Mouse (Mus musculus): Measurements from ENCODE around the gene Speer4a. TPM values are rescaled to one million over a fixed set of nuclear protein-coding genes. Genes with fewer than 3 reads are reported as not detected.
"Not testable (repeated sequence)": the region's sequence is repeated elsewhere in the genome, so short reads cannot be mapped to it uniquely, and the experiment has no call there.

The Speer4a gene
- 0.04 TPM in 1 of 2 replicates, not detected in the other for polyA plus RNA-seq (2012; rRNA removed)

GRCm38 (mm10) chr5:26039458-26039857 lies at the start of gene Speer4a:
Gene Speer4a, minus strand, starts transcription at chr5:26039558.
- DNase-seq (ENCODE audit: low read depth) = not testable (repeated sequence)

- not testable (repeated sequence) for DNase-seq (ENCODE audit: low read depth)
Observed at GRCm38 (mm10) chr5:26079023-26079422, 39.7 kb upstream of the Speer4a start.

GRCm38 (mm10) chr5:26070716-26071115 lies 31.4 kb upstream of the Speer4a start:
- no peak for DNase-seq (ENCODE audit: low read depth)
- TF ChIP-seq POLR2A (IDR thresholded peaks at IDR 0.05; ENCODE audit: borderline replicate concordance, extremely low read depth, insufficient read depth, insufficient read length, poor library complexity, severe bottlenecking) (no peak), CTCF (IDR thresholded peaks at IDR 0.05; ENCODE audit: borderline replicate concordance, extremely low read depth, insufficient read depth, insufficient read length) (no peak)

GRCm38 (mm10) chr5:26058481-26058880 lies 19.1 kb upstream of the Speer4a start, which contains the start of gene Gm7347:
Gene Gm7347, minus strand, starts transcription at chr5:26058581.
- DNase-seq (ENCODE audit: low read depth) = not testable (repeated sequence)

- not testable (repeated sequence) for DNase-seq (ENCODE audit: low read depth)
Observed at GRCm38 (mm10) chr5:26022816-26023215, 16.5 kb downstream of the Speer4a start, which contains the start of gene Gm5862. Gene Gm5862, minus strand, starts transcription at chr5:26022916.

GRCm38 (mm10) chr5:26007697-26008096 lies 31.7 kb downstream of the Speer4a start:
- DNase-seq (ENCODE audit: low read depth) = not testable (repeated sequence)

- DNase-seq (ENCODE audit: low read depth) = peak; percentile 70
Observed at GRCm38 (mm10) chr5:26006937-26007695, 32.2 kb downstream of the Speer4a start.

- not testable (repeated sequence) for DNase-seq (ENCODE audit: low read depth)
Observed at GRCm38 (mm10) chr5:26004698-26005097, 34.7 kb downstream of the Speer4a start, which contains the start of gene Gm1979. Gene Gm1979, minus strand, starts transcription at chr5:26004798.

- DNase-seq (ENCODE audit: low read depth) = not testable (repeated sequence)
Observed at GRCm38 (mm10) chr5:25988550-25988949, 50.8 kb downstream of the Speer4a start, which contains the start of gene Gm21698. Gene Gm21698, minus strand, starts transcription at chr5:25988650.

Other genes with a start within 250 kb of the Speer4a start
- not detected in 2 replicates for gene Gm21663, start 97.2 kb downstream of the Speer4a start, polyA plus RNA-seq (2012; rRNA removed)
- not detected in 2 replicates for gene Gm21671, start 85.1 kb downstream of the Speer4a start, polyA plus RNA-seq (2012; rRNA removed)
- not detected in 2 replicates for gene Gm21680, start 66.9 kb downstream of the Speer4a start, polyA plus RNA-seq (2012; rRNA removed)
- gene Gm21698, start 50.9 kb downstream of the Speer4a start, polyA plus RNA-seq (2012; rRNA removed) = not detected in 2 replicates
- not detected in 2 replicates for gene Gm1979, start 34.8 kb downstream of the Speer4a start, polyA plus RNA-seq (2012; rRNA removed)
- gene Gm5862, start 16.6 kb downstream of the Speer4a start, polyA plus RNA-seq (2012; rRNA removed) = not detected in 2 replicates
- gene Gm7347, start 19.0 kb upstream of the Speer4a start, polyA plus RNA-seq (2012; rRNA removed) = not detected in 2 replicates
- not detected in 2 replicates for gene Gm10471, start 49.7 kb upstream of the Speer4a start, polyA plus RNA-seq (2012; rRNA removed)
- not detected in 2 replicates for gene 5031410I06Rik, start 65.8 kb upstream of the Speer4a start, polyA plus RNA-seq (2012; rRNA removed)
- not detected in 2 replicates for gene Gm10220, start 81.9 kb upstream of the Speer4a start, polyA plus RNA-seq (2012; rRNA removed)
- gene Gm7361, start 218.1 kb upstream of the Speer4a start, polyA plus RNA-seq (2012; rRNA removed) = 0.57 and 0.71 TPM in 2 replicates